Mouse (Mus musculus) gastrocnemius, postnatal 36 days (tissue): ENCODE data around the gene Olfr691. TPM values are rescaled to one million over a fixed set of nuclear protein-coding genes. Genes with fewer than 3 reads are reported as not detected.
"Not testable (repeated sequence)": the region's sequence is repeated elsewhere in the genome, so short reads cannot be mapped to it uniquely, and the experiment has no call there.

Experiments
- DNase-seq, 2 experiments: peaks; one replicate each; pipeline ENCODE4 v3.0.0; 2022
- intact Hi-C: fragments of 180-260 bp; cut with DNase I; formaldehyde crosslinking; loops from one replicate; pipeline ENCODE4 v1.15.1; 2025
- long read RNA-seq, 2 experiments: library from polyadenylated mRNA; stranded (forward); transcript quantifications; one replicate each; pipeline ENCODE4 v2.0.0; 2021
- total RNA-seq, 2 experiments: library from RNA; stranded (reverse); gene quantifications; 2 replicates each; pipeline ENCODE4 v1.2.3; 2021

Gene Olfr691
- not detected for total RNA-seq
- long read RNA-seq, experiment 1: 0 reads
- long read RNA-seq, experiment 2: 0 reads

GRCm38 (mm10) chr7:105342170-105342569 lies at the start of gene Olfr691:
TSS of gene Olfr691 (minus strand) at chr7:105342270.
- intact Hi-C loops: no loop called here
- DNase-seq: no peak

- intact Hi-C loops: no loop called here
- DNase-seq: no peak
Observed at GRCm38 (mm10) chr7:105390236-105390635, 48.2 kb upstream of the Olfr691 start.

GRCm38 (mm10) chr7:105387696-105388095 lies 45.6 kb upstream of the Olfr691 start:
- intact Hi-C loops: no loop called here
- DNase-seq: no peak

- intact Hi-C loops: no loop called here
- DNase-seq: no peak
Observed at GRCm38 (mm10) chr7:105380329-105380728, 38.3 kb upstream of the Olfr691 start.

- DNase-seq: no peak
- intact Hi-C loops: no loop called here
Observed at GRCm38 (mm10) chr7:105374866-105375265, 32.8 kb upstream of the Olfr691 start, which contains the start of gene Gm5901. TSS of gene Gm5901 (plus strand) at chr7:105375038.

GRCm38 (mm10) chr7:105373976-105374375 lies 31.9 kb upstream of the Olfr691 start:
- intact Hi-C loops: no loop called here
- no peak for DNase-seq

- DNase-seq: no peak
- intact Hi-C loops: no loop called here
Observed at GRCm38 (mm10) chr7:105373509-105373908, 31.4 kb upstream of the Olfr691 start.

- intact Hi-C loops: no loop called here
Observed at GRCm38 (mm10) chr7:105372912-105373311, 30.8 kb upstream of the Olfr691 start.

GRCm38 (mm10) chr7:105368521-105368920 lies 26.5 kb upstream of the Olfr691 start:
- intact Hi-C loops: no loop called here
- DNase-seq: no peak

More at GRCm38 (mm10) chr7:105372912-105373311, 30.8 kb upstream of the Olfr691 start:
- DNase-seq: no peak

- no peak for DNase-seq
- intact Hi-C loops: no loop called here
Observed at GRCm38 (mm10) chr7:105367930-105368329, 25.9 kb upstream of the Olfr691 start, which contains the start of gene Olfr692. TSS of gene Olfr692 (plus strand) at chr7:105368230.

GRCm38 (mm10) chr7:105367268-105367667 lies 25.2 kb upstream of the Olfr691 start:
- intact Hi-C loops: no loop called here
- DNase-seq: no peak

- DNase-seq: no peak
- intact Hi-C loops: no loop called here
Observed at GRCm38 (mm10) chr7:105361713-105362112, 19.6 kb upstream of the Olfr691 start.

GRCm38 (mm10) chr7:105356487-105356886 lies 14.4 kb upstream of the Olfr691 start:
- DNase-seq, intact Hi-C loops: not testable (repeated sequence)

- intact Hi-C loops: not testable (repeated sequence)
Observed at GRCm38 (mm10) chr7:105356064-105356463, 14.0 kb upstream of the Olfr691 start.

GRCm38 (mm10) chr7:105342752-105343151 lies 682 bp upstream of the Olfr691 start:
- DNase-seq: no peak
- intact Hi-C loops: no loop called here

More at GRCm38 (mm10) chr7:105356064-105356463, 14.0 kb upstream of the Olfr691 start:
- not testable (repeated sequence) for DNase-seq

GRCm38 (mm10) chr7:105334004-105334403 lies 8.1 kb downstream of the Olfr691 start, which contains the start of gene Olfr690:
TSS of gene Olfr690 (minus strand) at chr7:105334104.
- intact Hi-C loops: no loop called here
- no peak for DNase-seq

- intact Hi-C loops: no loop called here
- DNase-seq: no peak
Observed at GRCm38 (mm10) chr7:105325302-105325701, 16.8 kb downstream of the Olfr691 start.

- intact Hi-C loops: no loop called here
- DNase-seq: no peak
Observed at GRCm38 (mm10) chr7:105310865-105311264, 31.2 kb downstream of the Olfr691 start, which contains the start of gene Olfr689. TSS of gene Olfr689 (plus strand) at chr7:105311165.

GRCm38 (mm10) chr7:105290051-105290450 lies 52.0 kb downstream of the Olfr691 start:
- no peak for DNase-seq
- intact Hi-C loops: no loop called here

GRCm38 (mm10) chr7:105287795-105288194 lies 54.3 kb downstream of the Olfr691 start, which contains the start of gene Olfr688:
TSS of gene Olfr688 (plus strand) at chr7:105288095.
- no peak for DNase-seq
- intact Hi-C loops: no loop called here
